Mouse (Mus musculus) kidney, postnatal 14 days (tissue): ENCODE data around the gene Rabl3.

ENCODE experiments used
- DNase-seq: peaks from one replicate; pipeline ENCODE4 v3.0.0; 2022; ENCODE audit warnings: mixed read lengths

Rabl3 gene

DNA sequence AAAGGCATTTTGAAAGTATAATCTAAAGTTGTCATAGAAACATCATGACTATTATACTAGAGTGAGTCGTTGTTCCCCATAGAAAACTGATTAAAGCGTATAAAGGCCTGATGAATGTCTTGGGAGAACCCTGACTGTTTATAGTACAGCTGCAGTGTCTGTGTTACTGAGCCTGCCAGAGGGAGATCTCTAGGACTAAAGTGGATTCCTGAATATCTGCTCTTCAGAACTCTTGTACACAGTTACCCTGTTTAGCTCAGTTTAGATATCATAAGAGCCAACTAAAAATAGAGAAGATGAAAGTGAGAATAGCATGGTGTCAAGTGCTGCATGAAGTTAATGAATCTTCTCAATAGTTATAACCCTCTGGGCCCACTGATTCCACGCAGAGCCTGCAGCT is 10.6 kb downstream of the Rabl3 start:
- DNase-seq, result no peak

DNA sequence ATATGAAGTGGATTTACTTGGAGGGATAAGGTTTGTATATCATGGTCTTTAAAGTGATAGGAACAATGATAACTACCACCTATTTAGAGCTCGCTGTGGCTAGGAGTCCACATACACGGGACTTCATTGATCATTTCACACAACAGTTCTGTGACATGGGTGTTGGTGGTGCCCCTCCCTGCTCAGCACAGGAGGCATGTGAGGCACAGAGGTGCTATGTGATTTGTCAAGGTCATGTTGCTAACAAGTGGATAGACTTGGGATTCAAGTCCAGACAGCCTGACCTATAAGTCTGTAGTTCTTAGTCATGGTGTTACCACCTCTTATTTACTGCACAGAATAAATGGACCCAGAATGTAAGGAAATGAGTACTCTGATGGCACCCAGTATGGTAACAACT is 11.3 kb downstream of the Rabl3 start:
- no peak for DNase-seq

DNA sequence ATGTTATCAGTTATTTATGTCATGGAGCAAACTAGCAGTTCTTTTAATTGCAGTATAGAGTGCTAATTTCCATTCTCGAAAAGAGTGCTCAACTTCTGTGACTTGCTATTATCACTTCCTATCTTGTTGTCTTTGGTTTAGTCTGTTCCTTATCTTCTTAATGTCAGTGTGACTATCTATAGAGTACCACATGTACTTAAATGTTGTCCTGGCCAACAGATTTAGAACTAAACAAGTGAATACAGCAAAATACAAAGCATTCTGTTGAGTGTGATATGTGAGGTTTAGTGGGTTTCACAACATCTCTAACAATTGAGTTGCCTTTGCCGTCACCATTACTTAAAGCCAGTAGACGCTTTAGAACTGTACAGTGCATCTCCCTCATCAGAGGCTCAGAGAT is 13.1 kb downstream of the Rabl3 start:
- no peak for DNase-seq

DNA sequence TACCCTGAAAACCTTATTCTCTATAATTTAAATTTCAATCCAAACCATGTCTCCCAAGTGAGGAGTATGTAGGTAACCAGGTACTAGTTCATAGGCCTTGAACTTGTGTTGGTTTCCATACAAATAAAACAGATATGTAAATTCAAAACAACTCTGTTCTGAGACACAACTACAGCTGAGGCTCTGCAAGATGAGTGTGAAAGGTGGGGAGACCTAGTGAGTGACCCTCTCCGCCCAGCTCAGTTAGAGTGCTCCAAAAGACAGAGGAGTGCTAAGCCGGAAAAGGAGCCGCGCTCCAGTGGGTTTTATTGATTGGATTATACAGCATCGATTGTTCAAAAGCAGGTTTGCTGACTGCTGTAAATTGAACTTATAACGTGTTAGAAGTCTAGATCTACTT is 22.7 kb downstream of the Rabl3 start:
- DNase-seq, result no peak

DNA sequence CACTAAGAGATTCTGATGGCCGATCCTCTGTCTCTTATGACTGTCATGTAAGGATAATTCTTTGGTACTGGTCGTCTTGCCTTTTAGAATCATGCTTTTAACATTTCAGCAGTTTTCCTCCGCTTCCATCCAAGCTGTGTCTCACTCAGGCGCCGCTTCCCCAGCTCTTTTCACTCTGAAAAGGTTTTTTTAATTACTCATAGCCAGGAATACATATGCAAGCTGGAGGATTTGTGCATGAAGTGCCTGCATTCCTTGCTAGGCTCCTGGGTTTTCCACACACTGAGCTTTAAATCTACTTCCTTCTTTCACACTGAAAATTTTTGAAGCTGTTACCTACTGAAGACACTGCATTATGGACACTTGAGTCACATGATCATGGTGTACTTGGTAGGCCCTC is 23.3 kb downstream of the Rabl3 start:
- no peak for DNase-seq

DNA sequence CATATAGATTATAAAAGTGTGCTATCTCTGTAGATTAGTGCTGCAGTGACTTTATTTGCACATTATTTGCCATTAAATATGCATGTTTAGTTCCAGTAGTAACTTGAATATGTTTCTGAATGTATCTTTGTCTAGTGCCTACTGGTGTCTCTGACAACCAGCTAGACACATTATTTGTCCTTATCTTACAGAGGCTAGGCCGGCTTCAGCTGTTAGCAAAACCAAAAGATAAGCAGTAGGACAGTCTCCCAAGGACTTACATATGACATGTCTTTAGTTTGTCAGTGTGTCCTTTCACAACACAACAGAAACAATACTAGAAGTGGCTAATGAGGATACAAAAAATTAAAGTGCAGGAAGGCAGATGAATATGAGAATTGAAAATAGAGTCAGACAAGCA is 25.4 kb downstream of the Rabl3 start:
- no peak for DNase-seq

DNA sequence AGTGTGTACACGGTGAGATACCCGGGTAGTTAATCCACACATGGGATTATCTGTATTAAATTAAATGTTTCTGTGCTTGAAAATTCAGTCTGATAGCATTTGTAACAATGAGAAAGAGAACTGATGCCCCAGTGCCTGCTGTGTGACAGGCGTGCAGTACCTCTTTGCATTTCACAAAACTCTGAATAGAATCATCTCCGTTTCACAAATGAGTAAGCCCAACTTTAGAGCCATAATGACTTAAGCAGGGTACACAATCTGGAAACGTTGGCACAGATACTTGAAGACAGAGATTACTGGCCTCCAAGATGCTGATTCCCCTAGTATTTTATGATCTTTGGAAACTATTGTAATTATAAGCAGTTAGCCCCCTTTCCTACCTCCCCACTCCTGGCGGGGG is 26.4 kb downstream of the Rabl3 start:
- no peak for DNase-seq

DNA sequence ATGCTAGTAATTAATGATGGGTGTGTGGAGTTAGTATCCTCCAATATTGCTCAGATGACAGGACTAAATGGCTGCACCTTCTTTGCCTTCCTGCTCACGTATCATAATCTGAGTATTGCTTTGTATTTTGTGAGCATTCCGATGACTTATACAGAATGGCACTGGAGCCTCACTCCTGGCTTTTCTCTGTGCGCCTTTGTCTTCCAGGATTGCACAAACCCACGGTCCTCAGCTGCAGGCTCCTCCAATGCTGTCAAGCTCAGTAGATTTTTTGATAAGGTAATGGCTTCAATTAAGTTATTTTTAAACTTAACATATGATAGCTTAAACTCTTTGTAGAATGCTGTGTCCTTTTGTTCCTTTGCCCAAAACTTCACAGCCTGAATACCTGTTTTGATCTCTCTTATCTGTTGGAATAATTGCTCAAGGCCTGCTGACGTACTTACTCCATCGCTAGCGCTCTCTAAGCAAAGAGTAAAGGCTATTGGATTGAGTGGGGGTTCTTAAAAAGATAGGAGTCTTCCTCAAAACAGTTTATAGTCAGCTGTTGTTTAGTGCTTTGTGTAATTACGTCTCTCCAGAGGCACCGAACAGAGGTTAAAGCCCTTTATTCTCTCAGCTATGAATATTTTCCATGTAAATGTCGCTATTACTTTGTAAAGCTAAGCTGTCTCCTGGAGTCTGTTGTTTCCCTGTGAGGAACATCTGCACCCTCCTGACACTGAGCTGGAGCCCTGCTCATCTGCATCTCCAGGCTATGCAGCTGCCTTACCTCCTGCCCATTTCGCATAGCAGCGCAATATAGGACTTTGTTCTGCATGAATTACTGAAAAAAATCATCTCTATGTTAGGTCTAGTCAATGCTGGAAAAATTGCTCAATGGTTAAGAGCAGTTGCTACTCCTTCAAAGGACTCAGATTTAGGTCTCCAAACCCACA is 27.7 kb downstream of the Rabl3 start:
- DNase-seq, result no peak

DNA sequence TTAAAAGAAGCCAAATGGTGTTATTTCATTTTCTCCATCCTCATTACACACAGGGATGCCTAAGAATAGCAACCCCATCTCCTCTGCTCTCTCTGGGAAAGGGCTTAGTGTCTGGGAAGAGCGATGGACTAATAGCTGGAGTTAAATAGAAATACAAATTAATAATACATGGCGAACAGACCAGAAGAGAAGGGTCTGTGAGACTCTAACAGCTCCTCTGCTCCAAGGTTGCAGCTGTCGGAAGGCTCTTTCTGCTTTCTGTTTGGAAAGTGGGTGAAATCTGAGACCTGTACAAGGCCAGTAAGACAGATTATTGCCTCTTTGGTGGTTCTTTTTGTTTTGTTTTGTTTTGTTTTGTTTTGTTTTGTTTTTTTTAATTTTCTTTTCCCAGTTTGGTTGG is 31.9 kb downstream of the Rabl3 start:
- DNase-seq, result no peak

DNA sequence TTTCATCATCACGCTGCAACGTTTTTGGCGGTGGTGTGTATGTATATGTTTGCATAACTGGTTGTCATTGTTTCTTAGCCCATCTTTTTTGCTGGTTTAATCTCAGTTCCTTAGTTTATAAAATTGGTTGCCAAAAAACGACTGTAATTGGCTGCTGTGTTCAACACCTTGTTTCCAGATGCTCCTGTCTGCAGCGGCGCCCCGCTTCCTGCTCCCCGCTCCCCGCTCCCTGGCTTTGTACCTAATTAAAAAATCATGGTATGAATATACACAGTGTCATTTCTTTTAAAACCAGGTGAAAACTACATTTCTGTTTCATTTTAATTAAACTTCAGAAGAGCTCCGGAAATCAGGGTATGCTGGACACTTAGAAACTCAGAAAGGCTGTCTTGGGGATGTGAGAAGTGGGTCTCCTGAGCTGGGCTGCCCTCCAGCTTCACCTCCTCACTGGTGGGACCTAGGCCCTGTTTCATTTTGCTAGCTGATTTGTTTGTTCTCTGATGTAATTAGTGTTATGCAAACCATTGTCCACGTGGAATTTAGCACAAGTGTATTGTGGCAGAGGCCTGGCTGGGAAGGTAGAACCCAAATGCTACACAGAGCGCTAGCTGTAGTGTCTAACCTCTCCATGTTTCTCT is 32.6 kb downstream of the Rabl3 start:
- no peak for DNase-seq

DNA sequence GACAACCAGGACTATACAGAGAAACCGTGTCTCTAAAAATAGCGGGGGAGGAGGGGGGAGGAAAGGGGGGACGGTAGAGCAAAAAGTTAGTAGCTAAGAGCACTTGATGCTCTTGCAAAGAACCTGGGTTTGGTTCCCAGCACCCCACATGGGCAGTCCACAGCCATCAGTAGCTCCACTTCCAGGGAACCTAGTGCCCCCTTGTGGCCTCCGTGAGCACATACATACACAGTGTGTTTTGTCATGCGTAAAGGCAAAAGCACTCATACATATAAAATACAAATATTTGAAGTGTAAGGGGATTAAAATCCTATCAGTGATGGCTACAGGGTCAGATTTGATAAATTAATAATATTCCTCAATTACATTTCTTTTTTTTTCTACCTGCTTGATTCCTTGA is 33.4 kb downstream of the Rabl3 start:
- no peak for DNase-seq

DNA sequence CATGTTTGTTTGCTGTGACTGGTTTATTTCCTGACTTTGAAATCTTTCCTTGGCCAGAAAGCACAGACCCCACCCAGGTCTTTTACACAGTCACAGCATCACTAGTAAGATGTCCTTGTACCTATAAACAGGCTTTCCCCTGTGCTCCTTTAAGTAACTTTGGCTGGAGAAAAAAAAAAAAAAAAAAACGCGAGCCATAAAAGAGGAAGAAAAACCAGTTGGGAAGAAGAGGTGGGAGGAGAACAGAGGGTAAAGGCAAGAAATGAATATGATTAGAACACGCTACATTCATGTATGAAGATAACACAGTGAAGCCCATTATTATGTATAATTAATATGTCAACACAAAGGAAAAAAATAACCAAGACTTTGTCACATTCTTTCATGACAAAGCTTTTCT is 35.6 kb downstream of the Rabl3 start:
- DNase-seq, result no peak

DNA sequence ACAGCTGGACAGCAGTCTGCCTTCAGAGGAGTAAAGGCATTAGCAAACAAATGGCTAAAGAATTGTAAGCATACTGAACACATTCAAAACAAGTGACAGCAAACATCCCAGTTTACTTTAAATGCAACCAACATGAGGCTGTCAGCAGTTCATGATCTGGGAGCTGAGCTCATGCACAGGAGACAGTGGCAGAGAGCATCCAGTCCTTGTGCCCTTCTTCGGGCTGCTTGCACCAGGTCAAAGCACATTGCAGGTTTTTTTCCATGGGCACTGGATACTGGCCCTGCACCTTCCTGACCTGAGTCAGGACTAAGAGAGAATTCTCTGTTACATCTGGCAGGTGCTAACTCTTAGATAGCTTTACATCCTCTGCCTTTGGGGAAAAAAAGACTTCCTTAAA is 39.9 kb downstream of the Rabl3 start:
- DNase-seq, result peak; percentile 33

DNA sequence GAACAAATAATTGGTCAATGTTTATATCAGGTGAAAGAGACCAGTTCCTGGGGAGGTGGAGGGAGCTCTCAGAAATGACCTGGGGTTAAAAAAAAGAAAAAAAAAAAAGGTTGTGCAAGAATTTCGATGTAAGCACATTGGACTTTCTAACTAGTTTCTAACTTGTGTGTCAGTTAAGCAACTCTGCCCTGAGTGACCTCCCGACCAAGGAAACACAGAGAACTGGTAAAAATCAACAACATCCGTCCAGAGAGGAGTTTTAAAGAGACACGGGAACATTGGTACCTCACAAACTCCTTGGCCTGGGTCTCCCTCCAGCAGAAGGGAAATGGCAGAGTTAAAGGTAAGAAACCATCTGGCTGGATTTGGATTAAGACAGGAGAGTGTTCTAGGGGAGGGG is 40.3 kb downstream of the Rabl3 start, which contains the start of gene Hgd:
Hgd (plus strand) TSS at position 160 of the 400 bp plus-strand sequence.
- peak; percentile 62 for DNase-seq

DNA sequence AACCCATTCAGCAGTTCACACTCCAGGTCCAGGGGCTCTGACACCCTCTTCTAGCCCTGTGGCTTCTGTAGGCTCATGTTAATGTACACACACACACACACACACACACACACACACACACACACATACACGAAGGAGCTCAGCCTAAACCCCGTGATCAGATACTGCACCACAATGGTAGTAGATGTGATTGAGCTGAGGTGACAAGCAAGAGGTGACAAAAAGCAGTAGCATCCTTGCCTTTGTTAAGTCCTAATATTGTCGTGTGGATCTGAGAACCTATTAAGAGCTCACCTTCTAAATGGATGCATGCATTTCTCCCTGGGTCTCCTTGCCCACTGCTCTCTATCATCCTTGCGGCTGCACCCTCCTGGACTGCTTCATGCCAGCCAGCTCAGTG is 41.0 kb downstream of the Rabl3 start:
- DNase-seq, result no peak

DNA sequence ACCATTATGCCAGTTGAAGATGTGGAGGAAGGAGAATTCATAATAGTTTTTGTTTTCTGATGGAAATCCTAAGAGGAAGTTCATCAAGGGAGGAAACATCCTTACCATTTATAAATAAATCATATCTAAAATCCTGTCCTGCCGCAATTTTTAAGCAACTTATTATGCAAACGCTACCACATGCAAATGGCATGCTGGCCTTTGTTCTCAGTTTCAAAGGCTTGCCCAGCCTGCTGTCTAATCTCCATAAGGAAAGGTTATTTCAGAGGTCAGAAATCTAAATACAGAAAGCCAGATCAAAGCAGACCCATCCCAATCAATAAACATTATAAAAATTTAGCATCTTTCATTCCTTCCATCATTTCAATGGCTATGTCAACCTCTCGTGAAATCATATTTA is 42.2 kb downstream of the Rabl3 start:
- DNase-seq, result no peak

DNA sequence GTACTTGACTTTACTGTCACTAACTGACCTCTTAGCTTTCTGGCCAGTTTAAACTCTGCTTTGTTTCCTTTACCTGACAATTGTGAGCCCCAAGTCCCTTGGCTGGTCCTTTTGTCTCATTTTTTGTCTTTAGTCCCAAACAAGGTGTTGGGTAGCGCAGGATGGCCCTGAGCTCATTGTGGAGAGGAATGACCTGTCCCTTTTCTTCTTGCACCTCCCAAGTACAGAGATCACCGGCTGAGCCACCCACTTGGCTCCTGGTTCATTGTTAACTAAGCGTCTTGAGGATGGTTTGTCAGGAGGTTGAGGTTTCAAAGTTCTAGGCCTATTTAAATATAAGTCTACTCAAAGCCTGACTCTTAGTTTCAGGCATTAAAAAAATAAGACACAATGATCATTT is 43.6 kb downstream of the Rabl3 start:
- peak; percentile 66 for DNase-seq

DNA sequence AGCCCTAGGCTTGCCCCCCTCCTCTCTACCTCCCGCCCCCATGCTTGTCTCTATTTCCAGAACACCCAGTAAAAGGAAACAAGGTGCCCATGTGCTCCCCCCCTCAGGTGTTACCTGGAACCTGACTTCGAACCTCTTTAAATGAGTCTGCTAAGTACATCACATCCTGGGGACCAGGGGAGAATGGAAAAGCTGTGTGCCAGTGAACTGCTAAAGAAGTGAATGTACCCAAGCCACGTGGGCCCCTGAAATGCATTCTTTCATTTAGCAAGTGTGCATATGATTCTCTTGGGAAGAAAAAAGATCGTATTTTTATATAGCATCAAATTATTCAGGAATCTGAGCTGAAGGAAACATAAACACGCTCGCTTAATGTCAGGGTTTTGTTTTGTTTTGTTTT is 44.1 kb downstream of the Rabl3 start:
- no peak for DNase-seq

DNA sequence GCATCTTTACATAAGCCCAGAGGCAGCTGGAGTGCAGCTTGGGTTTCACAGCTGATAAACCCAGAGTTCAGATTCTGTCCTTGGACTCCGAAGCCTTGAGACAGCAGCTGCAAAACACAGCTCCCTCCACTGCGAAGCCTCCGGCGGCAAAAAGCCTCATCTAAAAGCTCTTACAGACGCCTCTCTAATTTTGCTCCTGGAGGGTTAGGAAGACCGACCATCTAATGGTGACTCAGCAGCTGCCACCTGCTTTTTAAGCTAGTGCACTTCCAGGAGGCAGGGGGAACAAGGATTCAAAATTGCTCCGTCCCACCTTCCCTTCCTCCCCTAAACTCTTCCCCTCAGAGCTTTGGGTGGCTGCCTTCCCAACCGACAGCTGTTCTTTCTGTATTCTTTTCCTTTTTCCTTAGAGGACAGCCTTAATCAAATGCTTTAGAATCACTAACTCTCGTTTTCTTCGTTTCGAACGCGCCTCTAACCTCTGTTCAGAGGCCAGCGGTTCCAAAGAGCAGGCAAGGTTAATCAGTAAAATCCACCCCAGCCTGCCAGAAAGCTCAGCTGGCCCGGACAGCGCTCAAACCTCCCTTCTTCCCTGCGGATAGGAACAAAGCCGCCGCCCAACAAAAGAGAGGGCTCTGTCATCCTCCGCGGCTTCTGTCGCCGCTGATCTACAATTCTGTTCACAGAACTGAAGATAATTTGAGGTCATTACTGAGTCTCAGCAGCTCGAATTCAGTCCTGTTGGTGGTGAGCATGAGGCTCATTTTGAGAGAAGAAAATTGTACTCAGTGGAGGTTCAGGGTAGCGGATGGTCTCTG is 44.7 kb downstream of the Rabl3 start:
- DNase-seq, result peak; percentile 82

DNA sequence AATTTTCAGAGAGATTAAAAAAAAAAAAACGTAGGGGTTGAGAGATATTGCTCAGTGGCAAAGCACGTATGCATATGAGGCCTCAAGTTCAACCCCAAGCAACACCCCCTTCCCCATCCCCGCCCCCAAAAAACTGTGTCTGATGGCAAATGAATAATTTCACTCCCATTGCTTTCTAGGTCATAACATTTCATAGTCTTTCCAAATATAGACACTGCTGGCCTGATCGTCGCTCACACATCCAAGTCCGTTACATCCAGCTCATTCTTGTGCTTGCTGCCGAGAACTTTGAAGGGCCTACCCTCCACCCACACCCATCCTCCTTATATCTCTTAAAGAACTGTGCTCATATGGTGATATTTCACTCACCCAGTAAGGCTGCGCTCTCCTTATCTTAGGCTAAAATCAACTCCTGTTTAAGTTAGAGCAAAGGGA is 45.5 kb downstream of the Rabl3 start:
- no peak for DNase-seq

DNA sequence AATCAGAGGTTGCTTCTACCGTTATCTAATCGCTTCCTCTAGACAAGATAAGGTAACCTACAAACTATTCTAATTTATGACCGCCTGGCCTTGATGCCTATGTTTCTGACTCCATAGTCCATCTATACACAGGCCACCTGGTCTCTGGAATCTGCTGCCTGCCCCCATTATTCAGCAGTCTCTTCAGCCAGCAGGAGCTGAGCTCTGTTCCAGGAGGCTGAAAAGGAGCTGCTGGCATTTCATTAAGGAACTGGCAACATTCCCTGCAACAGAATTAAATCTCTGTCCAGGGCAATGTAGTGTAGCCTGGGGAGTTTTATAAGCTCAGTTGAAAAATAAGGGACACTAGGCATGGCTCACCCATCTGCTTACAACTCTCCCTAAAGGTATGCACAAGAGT is 51.2 kb downstream of the Rabl3 start:
- DNase-seq, result peak; percentile 24

DNA sequence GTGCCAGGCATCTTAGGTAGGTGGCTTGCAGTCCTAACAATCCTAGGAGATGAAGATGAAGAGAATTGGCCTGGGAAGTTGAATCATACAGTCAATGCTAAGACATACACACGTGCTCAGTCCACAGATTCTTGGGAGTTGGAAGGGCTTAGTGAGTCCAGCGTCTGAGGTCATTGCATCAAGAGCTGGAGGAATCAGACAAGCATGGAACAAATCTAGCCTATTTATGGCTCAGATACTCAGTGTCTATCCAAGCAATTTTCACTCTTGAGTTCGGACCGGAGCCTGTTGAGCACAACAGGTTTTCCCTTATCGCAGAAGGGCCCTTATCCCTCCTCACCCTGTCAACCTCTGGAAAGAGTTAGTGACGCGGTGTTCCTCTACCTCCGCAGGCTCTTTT is 51.9 kb downstream of the Rabl3 start:
- DNase-seq, result no peak

DNA sequence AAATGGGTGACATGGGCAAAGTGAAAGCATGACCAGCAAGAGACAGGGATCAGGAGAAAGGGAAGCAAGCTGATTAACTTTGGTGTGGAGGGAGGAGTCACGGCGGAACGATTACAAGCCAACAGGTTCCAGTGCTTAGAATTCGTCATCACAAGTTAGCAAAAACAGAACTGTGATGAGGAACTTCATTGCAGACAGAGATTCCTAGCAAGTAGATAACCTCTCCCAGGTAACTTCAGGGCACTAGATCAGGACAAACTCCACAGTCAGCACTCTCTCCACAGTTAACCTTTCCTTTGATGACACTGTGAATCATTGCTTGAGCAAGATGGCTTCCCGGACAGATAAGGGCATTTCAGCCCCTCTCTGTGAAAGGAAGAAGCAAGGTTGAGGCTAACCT is 57.7 kb downstream of the Rabl3 start:
- no peak for DNase-seq

DNA sequence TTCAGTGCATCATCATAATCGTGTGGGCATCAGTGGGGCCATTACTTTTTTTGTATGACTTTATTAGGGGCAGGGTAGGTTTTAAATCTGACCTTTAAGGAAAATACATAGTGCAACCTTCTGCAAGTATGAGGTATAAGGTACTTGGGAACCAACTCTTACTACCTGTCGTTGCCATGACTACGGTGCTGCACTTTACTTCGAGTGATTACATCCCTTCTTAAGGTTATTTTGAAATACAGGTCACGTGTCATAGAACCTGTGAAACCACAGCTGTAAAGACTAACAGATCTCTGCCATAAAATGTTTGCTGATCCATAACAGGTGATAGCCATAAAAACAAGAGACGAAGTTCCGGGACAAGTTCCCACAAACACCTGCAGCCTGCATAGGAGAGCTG is 58.8 kb downstream of the Rabl3 start:
- no peak for DNase-seq
